Mouse (Mus musculus) spleen, postnatal 10 days (tissue): ENCODE measurements around the gene Alms1.
"Not testable (repeated sequence)": the region's sequence is repeated elsewhere in the genome, so short reads cannot be mapped to it uniquely, and the experiment has no call there.

Experiments used
- DNase-seq, 2 experiments: peaks; one replicate each; pipeline ENCODE4 v3.0.0; 2021 to 2022; ENCODE audit warnings: low spot score in 2 of 2

The Alms1 gene

DNA sequence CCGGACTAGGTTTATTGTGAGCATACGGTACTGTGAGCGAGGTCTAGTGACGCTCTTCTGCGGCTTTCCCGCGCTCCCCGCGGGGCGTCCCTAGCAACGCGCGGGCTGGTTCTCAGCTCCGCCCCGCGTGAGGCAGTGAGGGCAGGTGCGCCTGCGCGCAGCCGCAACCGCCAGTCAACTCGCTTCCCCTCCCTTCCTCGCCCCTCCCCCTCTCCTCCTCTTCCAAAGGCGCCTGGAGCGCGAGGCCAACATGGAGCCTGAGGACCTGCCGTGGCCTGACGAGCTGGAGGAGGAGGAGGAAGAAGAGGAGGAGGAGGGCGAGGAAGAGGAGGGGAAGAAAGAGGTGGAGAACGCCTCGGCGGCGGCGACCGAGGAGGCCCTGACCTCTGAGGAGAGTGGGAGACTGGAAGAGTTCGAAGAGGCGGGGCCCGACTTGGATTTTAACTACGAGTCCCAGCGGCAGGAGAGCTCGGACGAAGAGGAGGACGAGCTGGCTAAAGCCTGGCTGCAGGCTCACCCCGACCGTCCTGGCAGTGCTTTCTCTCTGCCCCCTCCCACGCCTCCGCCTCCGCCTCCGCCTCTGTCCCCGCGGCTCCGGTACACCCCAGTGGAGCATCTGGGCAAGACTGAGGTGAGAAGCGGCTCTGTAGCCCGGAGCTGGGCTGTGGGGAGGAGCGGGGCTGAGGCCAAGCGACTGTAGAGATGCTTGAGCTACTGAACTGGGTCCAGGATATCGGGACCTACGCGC is at the start of gene Alms1:
Gene Alms1 (plus strand): TSS at position 136 of the 748 bp plus-strand sequence.
- DNase-seq: peak; percentile 86 to 96

DNA sequence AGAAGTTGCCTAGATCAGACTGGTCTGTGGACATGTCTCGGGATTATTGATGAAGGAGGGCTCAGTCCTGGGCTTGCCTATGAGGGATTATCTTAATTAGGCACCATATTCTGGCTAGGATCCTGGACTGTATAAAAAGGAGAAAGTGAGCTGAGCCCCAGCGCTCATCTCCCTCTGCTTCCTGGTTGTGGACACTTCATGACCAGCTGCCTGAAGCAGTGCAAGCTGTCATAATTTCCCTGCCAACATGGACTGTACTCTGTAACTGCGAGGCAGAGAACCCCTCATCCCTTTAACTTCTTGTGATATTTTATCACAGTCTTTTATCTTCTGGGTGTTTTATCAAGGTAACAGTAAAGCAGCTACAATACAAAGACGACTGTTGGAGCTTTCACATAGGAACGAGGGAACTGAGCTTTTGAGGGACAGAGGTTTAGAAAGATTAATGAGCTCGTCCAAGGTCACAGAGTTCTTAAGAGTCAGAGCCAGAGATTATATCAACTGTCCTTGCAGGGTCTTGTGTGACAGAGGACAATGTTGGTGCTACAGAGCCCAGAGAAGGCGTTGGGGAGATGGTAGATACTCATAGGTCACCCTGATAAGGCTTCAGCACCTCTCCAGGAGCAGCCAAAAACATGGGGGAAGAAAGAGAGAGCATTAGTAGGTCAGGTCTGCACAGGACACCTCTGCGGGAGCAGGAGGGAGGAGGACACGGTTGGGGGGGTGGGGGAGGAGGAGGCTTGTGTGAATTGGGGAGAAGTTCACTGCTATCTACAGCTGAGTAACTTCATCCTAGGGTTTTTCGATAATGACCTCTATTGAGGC is 43.8 kb upstream of the Alms1 start:
- no peak for DNase-seq

DNA sequence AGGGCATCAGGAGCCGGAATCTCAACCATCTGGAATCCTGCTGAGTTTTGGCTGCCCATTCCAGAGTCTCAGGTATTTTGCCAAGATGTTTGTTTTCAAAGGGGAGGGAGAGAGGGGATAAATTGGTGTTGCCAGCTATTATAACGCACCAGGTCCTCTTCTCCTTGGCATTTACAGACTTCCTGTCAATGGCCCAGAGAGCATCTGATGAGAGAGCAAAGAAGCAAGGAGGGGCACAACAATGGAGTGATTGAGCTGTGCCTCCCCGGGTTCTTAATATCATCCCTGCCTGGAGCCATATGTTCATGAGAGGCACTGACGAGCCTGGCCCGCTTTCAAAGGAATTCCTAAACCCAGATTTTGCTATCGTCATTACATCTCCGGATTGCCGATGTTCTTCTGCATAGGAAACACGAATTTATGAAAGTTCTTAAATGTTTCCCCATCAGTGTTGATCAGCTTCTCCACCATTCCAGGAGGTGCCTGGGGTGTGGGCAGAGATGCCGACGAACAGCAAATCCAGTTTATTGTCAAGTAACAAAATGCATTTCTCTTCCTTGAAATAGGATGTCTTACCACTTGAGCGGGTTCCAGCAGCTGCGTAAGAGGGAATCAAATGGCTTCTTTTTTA is 43.0 kb upstream of the Alms1 start:
- DNase-seq: no peak

DNA sequence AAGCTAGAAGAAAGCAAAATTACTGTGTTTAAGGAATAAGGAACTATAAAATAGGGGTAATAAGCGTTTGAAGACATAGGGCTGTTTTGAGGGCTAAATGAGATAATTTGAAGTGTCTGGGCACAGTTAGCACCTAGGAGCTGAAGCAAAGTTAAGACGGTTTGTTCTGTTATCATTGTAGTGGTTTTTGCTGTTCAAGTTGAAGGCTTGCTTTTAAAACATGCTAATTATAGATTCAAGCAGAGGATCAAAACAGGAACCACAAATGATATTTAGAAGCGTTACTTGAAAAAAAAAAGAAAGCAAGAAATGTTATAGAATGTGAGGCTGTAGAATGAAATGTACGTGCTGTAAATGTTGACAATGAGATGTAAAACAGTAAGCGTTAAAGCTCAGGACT is 39.7 kb upstream of the Alms1 start:
- no peak for DNase-seq

DNA sequence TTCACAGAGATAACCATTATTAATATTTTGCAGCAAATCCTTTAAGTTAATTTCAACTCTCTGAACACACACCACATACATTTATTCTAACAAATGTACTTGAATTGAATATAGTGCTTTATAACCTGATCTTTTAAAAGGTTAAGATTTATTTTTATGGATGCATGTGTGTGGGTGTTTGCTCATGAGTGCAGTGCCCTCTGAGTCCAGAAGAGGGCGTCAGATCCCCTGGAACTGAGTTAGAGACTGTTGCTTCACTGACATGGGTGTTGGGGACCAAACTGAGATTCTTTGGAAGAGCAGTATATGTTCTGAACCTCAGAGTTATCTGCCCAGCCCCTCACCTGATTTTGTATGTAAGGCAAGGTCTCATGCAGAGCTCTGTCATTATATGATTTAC is 25.0 kb upstream of the Alms1 start:
- DNase-seq: no peak

DNA sequence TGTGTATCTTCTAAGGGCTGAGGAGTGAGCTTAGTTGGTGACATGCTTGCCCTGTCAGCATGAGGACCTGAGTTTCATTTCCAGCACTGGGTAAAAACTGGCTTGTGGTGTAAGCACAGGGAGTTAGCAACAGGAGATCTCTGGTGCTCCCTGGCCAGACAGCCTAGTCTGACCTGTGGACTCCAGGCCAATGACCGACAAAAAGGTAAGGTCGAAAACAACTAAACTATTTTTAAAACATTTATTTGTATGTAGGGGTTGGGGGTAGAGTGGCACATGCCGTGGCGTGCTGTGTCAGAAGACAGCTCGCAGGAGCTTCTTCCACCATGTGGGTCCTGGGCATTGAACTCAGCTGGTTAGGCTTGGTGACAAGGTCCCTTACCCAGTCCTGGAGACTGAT is 14.5 kb upstream of the Alms1 start:
- DNase-seq: no peak

DNA sequence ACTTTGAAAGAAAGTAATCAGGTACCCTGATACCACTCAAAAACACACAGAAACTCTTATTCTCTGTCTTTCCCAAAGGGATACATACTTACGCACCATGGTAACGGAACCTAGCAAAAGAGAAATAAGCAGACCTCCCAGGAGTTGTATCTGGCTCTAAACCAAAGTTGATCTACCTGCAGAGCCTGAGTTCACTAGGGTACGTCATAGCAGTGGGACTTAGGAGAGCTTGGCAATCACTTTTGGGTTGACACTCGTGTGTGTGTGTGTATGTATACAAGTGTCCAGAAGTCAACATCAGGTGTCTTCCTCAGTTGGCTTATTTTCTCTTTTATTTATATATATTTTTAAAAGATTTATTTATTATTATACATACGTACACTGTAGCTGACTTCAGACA is 5.6 kb upstream of the Alms1 start:
- DNase-seq: no peak

DNA sequence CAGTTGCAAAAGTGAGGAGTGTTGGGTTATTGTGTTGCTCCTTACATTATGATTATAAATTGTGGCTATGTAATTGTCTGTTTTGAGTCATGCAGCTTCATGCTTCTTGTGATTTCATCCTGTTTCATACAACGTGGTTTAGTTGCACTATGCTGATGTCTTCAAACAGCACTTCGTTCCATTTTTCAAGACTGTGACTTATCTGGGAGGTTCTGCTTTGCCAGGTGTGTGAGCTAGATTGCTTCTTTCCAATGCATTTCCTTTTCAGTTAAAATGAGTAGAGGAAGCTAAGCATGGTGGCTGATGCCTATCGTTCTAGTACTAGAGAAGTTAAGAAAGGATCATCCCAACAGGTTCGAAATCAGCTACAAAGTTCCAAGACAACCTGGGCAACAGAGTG is 2.7 kb upstream of the Alms1 start:
- no peak for DNase-seq

DNA sequence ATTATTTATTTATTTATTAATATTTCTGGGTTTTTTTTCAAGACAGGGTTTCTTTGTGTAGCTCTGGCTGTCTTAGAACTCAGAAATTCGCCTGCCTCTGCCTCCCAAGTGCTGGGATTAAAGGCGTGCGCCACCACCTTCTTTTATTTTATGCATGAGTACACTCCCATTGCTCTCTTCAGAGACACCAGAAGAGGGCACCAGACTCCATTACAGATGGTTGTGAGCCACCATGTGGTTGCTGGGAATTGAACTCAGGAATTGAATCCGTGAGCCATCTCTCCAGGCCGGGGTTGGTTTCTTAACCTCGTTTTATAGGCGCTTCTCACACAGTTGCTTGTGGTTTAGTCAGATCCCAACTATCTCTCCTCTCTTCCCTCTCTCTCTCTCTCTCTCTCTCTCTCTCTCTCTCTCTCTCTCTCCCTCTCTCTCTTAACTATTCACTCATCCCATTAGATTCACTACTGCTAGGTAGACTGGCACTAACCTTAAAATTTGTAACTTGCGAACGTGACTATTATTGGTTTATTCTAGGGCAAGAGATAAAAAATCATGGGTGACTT is 445 bp upstream of the Alms1 start:
- peak; percentile 19 to 24 for DNase-seq

DNA sequence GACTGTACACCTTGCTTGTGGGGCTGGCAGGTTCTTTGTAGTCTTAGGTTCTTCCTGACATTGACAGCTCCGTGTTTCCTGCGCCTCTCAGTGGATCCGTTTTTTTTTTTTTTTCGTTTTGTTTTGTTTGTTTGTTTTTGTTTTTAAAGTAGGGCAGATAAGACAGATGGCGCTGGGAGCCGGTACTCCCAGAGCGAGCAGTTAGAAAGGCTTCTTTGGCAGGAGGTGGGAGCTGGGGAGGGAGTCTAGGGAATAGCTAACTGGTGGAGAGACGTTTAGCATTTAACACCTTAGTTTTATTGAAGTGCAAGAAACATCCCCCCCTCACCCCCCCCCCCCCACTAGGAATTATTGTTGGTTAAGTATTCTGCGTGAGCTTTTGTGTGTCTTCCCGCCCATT is 833 bp downstream of the Alms1 start:
- DNase-seq: no peak

DNA sequence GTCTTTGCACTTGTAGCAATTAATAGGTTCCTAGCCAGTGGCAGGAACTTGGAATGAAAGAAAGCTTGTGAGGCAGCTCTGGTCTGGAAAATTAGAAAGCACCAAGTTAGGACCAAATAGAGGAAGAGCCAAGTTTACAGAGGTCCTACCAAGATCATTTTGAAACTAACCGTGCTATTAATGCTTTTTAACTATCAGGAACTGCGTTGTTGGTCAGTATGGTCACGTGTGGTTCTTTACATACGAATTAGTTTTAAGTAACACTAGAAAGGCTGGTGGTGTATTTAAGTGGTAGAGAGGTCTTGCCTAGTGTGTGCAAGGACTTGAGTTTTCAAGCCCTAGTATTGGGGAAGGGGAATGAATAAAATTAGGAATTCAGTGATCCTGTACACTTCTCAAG is 1.2 kb downstream of the Alms1 start:
- DNase-seq: no peak

DNA sequence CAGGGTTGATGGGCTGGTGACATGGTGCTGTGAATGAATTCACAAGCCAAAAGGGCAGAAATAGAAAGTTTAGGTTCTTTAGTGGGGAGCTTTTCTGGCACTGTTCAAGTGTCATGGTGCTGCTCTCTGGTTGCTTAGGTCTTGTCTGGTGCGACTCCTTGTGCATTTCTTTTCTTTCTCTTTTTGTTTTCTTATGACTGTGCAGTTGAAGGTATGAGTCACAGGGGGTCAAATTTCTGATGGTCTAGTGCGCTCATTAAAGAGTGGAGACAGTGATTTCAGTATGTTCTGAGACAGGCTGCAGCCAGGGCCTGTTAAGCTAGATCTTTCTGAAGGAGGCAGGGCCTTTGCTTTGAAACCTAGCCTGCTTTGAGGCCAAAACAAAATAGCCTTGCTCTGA is 2.8 kb downstream of the Alms1 start:
- no peak for DNase-seq

DNA sequence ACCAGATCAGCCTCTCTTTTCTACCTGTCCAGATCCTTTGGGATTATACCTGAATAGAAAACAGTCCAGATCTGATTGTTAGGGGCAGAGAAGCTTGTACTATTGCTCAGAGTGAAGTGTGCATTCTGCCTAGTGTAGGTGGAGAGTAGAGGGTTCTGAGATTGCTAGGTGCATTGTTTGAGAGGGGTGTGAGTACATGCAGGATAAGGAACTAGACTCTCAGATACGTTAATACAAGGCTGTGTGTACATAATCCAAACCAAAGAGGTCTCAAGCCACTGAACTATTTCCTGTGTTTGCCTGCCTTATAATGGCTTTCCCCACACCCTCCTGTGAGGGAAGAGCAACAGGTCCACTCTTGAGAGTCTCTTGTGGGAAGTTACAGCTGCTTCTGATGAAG is 12.0 kb downstream of the Alms1 start:
- DNase-seq: no peak

DNA sequence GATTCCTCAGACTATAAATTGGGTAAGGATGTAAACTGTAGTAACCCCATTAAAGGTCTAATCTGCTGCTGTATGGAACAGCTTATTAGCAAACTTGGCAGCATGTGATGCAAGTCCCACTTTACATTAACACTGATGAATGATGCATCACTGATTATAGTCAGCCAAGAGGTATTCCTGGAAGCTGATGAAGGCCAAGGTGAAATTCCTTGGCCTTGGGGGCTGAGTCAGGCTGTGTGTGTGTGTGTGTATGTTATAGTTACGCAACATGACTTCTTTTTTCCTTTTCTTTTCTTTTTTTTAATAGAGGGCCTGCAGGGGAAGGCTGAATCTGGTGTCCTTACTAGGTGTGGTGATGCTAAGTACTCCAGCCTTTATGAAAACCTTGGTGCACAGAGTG is 23.2 kb downstream of the Alms1 start:
- no peak for DNase-seq

DNA sequence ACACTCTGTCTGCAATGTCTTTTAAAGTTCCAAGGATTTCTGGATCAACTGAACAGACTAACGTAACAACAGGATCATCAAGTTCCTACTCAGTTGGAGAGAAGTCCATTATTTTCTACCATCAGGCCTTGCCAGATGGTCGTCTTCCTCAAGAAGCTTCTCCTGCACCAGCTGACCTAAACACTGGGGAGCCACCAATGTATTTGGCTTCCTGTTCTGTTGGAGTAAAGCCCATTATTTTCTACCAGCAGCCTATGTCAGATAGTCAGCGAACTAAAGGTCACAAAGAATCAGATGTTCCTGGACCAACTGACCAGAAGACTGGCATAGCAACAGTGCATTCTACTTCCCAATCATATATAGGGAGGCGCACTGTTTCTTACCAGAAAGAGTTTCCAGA is 33.5 kb downstream of the Alms1 start:
- no peak for DNase-seq

DNA sequence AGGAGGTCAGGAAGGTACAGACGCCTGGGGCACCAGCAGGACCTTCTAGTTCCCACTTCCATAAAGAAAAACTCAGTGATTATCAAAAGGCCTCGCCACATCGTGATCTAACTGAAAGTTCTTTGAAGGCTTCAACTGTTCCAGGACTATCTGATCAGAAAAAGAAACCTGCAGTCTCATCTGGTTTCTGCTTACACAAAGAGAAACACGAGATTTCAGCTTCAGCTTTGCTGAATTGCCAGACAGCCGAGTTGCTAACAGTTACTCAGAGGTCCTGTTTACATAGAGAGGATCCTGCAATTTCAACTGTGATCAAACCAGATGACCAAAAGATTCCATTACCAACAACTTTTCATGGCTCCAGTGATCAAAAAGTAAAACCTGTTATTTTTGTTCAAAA is 34.3 kb downstream of the Alms1 start:
- DNase-seq: no peak

DNA sequence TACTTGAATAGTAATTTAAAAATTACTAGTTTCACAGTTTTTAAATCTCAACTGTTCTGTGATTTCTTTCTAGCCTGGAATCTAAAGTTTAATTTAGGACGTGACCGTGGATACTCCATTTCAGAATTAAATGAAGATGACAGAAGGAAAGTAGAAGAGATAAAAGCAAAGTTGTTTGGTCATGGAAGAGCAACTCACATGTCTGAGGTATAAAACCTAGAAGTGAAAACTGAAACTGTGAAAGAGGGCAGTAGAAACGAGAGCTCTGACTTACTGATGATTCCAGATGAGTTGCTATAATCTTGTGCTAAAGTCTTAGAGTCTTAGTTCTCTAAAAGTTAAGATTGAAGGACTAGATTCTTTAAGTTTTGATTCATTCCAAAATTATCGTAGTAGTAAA is 37.2 kb downstream of the Alms1 start:
- no peak for DNase-seq

DNA sequence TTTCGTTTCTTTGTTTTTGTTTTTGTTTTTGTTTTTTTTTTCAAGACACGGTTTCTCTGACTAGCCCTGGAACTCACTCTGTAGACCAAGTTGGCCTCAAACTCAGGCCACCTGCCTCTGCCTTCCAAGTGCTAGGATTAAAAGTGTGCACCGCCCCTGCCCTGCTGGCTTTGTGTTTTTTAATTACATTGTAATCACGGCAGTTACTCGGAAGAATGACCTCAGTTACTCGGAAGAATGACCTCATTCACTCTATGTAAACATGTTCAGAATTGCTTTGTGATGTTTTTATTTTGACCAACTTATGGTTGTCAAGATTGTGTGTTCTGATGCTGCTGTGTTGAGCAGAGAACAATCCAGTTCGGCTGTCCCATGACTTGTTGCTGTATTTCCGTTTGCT is 45.8 kb downstream of the Alms1 start:
- DNase-seq: no peak

DNA sequence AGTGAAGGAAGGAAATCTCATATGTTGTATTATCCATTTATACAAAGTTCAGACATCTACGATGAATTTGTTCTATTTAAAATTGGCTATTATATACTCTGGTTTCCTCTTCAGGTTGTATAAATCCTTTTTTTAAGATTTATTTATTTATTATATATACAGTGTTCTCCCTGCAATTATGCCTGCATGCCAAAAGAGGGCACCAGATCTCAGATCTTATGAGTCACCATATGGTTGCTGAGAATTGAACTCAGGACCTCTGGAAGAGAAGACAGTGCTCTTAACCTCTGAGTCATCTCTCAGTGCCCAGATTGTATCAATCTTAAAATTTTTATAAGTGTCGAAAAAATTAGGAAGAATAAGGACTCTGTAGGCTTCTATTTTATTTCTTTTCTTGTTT is 65.9 kb downstream of the Alms1 start:
- DNase-seq: no peak

DNA sequence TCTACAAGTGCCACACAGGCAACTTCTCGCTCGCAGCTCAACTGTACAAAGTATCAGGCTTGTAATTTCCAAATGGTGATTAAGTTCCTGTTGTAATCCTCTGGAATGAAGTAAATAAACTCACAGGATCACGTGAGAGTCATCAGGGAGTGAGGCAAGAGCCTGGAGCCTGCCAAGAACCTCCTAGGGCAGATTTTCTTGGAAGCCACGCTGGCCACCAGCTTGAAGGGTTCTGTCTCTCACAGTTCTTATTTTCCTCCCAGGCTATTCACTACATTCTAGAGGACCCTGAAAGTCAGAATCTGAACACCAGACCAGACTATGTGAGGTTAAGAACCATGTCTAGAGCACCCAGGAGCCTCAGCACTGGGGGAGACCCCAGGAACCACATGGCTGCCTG is 114.6 kb downstream of the Alms1 start:
- not testable (repeated sequence) for DNase-seq

DNA sequence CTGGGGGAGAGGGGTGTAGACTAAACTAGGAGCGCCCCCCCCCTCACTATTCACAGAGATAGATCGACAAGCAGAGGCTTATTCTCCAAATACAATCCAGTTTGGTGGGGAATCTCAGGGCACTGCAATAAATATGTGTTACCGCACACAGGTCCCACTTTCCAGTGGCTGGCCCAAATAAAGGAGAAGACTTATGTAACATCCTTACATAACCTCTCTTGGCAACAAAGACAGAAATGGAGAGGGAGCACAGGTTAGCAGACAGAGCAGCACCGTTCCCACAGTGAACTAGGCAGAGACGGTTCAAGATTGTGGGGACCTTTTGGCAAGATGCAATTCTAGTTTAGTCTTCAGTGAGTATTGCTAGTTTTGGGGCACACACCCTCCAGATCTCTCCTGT is 121.9 kb downstream of the Alms1 start:
- not testable (repeated sequence) for DNase-seq

DNA sequence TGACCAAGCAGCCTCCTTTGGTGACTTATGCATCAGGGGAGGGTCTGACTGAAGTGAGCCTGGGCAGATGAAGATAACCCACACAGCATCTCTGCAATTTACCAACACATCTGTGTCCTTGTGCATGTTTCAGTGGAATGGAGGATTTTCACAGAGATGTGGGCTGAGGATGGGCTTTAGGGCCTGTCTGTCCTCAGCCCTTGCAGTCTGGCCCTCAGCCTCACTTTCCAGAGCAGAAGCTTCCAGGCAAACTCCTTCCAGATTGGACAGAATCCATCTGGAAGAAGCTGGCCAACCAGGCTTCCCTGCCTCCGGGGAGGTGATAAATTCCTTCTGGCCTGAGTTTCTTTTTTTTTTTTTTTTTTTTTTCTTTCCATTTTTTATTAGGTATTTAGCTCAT is 122.3 kb downstream of the Alms1 start:
- DNase-seq: not testable (repeated sequence)

DNA sequence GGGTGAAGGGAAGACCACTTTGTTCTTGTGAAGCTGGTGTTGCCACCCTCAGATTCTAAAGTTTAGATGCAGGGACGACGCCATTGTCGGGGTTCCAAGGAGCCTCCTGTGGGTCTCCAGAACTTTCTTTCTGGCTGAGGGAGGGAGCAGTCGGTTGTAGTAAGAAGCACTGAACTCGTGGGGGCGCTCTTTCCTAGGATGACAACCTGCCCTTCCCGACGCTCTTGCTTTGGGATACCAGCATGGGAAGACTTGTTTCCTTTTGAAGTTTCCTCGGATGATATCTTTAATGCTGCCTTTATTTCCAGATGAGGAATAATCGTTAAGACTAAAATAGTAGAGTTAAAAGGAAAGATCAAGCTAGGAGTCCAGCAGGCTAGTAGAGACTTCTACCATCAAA is 125.8 kb downstream of the Alms1 start, which contains the start of gene Nat8f7:
Gene Nat8f7 (minus strand): TSS at position 101 of the 400 bp plus-strand sequence.
- not testable (repeated sequence) for DNase-seq
